Mouse (Mus musculus): ENCODE data around the gene Nthl1. TPM values are rescaled to one million over a fixed set of nuclear protein-coding genes. Genes with fewer than 3 reads are reported as not detected.

Gene Nthl1
- 7.3 and 7.5 TPM in 2 replicates for polyA plus RNA-seq (2012; rRNA removed)

DNA sequence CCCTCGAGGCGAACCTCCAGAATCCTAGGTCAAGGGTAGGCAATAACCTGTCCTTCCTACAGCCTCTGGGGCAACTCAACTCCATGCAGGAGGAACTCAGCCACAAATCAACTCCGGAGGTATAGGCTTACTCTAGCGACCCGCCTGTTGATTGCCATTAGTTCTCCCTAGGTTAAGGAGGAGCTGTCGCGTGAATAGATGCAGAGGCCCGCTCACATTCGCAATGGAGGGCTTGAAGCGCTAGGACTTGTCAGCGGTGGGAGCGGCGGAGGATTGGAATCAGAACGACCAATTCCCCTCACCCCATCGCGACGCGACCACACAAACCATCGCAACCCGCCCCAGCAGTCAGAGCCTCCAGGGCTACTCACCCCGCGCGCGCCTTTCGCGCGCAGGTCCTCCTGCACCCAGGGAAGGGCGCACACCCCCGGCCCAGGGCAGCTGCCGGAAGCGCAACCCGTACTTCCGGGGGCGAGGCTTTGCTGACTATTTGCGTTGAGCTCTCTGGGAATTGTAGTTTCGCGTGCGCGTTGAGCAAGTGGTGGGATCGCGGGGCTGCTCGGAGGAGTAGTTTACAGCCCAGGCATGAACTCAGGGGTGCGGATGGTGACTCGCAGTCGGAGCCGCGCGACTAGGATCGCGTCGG, at the start of gene Nthl1, which contains the start of gene Tsc2:
Gene Nthl1 (plus strand): TSS at position 514 of the 646 bp plus-strand sequence.
Gene Tsc2 (minus strand): TSS at position 464 of the 646 bp plus-strand sequence.
- DNase-seq (ENCODE audit: low read depth, low spot score): peak; percentile 66
- under 1% methylated on average over 51 of the region's 51 CpGs for WGBS

DNA sequence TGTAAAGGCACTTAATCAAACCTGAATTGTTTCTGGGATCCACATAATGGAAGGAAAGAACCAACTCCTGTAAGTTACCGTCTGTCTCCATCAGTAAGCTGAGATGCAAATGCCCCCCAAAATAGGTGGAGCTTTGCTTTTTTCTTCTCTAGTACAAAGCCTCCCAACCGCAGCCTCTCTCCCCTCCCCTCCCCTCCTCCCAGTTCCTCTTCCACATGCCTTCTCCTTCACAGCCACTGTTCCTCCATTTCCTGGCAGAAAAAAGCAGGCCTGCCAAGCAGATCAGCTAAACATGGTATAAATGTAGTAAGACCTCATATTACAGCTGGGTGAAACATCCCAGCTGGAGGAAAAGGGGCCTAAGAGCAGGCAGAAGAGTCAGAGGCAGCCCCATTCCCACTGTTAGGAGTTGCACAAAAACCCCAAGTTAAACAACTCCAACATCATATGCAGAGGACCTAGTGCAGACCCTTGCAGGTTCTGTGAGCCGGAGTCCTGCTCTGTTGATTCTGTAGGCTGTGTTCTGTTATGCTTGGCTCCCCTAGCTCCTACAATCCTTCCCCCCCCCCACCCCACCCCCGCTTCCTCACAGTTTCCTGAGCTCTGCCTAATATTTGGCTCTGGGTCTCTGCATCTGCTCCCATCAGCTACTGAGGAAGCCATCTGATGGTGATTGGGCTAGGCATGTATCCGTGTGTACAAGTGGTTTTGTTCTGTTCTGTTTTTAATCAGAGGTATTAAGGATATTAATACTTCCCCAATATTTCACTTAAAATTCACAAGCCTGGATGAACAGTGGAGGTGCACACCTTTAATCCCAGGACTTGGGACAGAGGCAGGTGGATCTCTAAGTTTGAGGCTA, 48.6 kb upstream of the Nthl1 start:
- DNase-seq (ENCODE audit: low read depth, low spot score): no peak
- 72% methylated on average over 5 of the region's 5 CpGs for WGBS

DNA sequence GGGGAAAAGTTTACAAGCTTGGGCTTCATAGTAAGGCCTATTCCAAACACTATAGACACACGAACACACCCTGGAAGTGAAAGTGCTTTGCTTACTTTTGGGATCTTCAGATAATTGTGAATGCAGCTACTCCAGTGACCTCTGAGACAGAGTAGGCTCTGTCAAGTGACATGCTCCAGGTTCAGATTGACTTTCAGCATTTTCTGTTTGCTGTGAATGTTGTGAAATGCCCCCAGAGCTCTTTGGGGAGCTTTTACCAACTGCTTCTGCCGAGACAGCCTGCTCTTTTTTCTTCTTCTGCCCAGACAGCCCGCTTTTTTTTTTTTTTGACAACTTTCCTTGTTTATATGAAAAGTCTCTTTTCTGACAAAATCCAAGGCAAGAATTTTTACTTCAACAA, 48.0 kb upstream of the Nthl1 start:
- 43% methylated on average over 3 of the region's 3 CpGs for WGBS
- DNase-seq (ENCODE audit: low read depth, low spot score): no peak

DNA sequence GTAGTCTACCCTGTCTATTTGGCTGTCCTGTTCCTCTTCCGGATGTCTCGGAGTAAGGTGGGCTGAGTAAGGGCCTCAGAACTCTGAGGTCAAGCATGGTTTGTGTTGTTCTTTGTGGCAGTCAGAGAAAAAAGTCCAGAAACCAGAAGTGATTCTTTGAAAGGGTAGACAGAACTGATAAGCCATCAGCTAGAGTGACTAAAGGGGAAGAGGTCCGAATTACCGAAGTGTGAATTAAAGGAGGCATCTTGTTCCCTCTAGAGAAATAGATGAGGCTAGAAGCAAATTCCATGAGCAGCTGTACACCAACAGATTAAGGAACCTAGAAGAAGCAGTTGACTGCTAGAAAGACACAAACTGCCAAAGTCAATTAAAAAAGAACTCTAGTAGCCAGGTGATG, 45.9 kb upstream of the Nthl1 start:
- 95% methylated on average over 4 of the region's 4 CpGs for WGBS

DNA sequence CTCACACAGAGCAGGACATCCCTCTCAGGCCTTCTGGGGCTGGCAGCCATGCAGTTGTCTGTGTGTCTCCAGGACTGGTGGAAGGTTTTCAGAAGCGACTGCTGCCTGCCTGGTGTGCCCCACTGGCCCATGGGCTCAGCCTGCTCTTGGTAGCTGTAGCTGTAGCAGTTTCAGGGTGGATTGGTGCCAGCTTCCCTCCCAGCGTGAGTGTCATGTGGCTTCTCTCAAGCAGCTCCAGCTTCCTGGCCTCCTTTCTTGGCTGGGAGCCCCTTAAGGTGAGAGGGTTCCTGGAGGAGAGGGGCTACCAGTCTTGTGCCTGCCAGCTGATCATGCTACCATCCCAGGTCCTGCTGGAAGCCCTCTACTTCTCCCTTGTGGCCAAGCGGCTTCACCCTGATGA, 41.5 kb upstream of the Nthl1 start:
- 78% methylated on average over 3 of the region's 3 CpGs for WGBS
- no peak for DNase-seq (ENCODE audit: low read depth, low spot score)

More for the DNA sequence above, 45.9 kb upstream of the Nthl1 start:
- no peak for DNase-seq (ENCODE audit: low read depth, low spot score)

DNA sequence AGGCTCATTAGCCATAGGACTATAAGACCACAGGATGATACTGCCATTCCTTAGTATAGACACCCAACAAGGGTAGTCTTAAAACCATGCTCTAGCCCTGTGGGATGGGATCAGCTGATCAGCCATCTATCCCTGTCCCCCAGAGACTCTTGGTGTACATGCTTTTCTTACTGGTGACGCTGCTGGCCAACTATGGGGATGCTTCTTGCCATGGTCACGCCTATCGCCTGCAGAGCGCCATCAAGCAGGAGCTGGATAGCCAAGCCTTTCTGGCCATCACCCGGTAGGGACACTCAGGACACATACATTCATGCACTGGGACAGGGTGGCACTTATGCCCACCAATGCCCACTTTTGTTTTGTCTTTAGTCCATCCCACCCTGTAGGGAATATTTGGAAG, 40.8 kb upstream of the Nthl1 start:
- WGBS: 97% methylated on average over 5 of the region's 5 CpGs

DNA sequence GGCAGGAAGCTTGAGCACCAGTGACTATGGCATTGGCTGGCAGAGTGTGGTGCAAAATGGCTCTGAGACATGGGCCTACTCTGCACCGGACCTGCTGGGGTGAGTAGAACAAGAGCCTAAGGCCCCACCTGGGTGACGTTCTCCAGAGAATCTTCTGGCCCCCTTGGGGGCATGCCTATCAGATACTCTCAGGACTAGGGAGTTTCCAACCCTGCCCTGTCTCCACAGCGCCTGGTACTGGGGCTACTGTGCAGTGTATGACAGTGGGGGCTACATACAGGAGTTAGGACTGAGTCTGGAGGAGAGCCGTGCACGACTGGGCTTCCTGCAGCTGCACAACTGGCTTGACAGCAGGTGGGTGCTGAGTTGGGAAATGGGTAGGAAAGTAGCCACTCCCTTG, 39.2 kb upstream of the Nthl1 start:
- 82% methylated on average over 5 of the region's 5 CpGs for WGBS
- no peak for DNase-seq (ENCODE audit: low read depth, low spot score)

More for the DNA sequence above, 40.8 kb upstream of the Nthl1 start:
- DNase-seq (ENCODE audit: low read depth, low spot score): no peak

DNA sequence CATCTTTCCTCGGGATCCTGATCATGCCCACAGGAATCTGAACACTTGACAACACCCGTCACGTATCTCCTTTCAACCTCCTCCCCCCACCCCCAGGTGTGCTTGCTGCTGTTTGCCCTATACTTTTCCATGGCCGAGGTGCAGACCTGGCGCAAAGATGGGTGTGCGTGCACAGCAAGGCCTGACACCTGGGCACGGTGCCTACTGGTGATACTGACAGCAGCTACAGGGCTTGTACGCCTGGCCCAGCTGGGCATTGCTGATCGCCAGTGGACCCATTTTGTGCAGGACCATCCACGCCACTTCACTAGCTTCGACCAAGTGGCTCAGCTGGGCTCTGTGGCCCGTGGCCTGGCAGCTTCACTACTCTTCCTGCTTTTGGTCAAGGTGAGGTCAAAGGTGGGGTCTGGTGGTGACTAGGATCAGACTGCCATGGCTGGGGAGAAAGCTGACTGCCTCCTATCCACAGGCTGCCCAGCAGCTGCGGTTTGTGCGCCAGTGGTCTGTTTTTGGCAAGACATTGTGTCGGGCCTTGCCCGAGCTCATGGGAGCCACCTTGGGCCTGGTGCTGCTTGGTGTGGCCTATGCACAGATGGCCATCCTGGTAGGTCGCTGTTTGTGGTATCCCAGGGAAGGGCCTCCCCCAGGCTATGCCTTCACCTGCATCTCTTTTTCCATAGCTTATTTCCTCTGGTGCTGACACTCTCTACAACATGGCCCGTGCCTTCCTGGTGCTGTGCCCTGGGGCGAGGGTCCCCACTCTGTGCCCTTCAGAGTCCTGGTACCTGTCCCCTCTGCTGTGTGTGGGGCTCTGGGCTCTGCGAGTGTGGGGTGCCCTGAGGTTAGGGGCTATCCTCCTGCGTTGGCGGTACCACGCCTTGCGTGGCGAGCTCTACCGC, 38.2 kb upstream of the Nthl1 start:
- 89% methylated on average over 26 of the region's 26 CpGs for WGBS
- no peak for DNase-seq (ENCODE audit: low read depth, low spot score)

DNA sequence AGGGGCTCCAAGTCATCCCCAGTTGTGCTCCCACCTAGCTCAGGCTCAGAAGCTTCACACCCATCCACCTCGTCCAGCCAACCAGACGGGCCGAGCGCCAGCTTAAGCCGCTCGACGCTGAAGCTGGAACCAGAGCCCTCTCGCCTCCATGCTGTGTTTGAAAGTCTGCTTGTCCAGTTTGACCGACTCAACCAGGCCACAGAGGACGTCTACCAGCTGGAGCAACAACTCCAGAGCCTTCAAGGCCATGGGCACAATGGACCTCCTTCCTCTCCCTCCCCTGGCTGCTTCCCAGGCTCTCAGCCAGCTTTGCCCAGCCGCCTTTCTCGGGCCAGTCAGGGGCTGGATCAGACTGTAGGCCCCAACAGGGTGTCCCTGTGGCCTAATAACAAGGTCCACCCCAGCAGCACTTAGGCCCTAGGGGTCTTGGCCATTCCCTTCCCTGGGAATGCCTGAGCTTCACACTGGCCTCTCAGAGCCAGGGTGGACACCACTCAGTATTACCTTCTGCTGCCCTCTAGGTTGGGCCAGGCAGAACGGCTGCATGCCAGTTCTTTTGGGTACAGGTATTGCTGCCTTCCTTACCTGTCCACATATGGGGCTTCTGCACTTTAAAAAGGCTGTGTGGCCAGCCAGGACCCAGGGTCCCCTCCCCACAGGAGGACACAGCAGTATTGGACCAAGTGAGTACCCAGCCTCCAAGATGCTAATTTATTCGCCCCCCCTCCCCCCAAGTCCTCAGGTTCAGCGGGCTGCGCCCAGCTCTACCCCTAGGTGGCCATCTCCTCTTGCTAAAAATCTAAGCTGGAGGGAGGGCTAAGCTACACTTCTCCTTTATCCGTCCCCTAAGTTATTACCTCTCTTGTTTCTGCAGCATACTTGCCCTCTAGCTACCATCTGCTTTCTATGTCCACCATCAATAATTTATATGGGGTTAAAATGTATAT, 37.1 kb upstream of the Nthl1 start:
- WGBS: 69% methylated on average over 17 of the region's 17 CpGs
- no peak for DNase-seq (ENCODE audit: low read depth, low spot score)

DNA sequence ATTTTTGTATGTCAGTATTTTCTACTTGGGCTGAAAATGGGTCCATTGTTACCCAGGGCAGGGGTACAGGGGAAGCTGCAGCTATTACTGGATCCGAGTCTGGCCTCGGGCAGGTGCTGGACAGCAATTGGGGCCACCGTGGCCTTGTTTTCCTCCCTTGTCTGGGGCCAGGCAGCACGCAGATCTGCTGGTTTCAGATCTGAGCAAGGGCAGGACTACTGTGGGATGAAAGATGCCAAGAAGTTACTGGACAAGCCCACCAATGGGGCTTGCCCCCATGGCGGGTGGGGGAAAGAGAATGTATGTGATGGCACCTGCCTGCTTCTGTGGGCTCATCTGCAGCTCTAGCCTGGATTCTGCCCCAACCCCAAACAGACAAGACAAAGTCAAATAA, 36.4 kb upstream of the Nthl1 start:
- no peak for DNase-seq (ENCODE audit: low read depth, low spot score)
- 71% methylated on average over 5 of the region's 5 CpGs for WGBS

DNA sequence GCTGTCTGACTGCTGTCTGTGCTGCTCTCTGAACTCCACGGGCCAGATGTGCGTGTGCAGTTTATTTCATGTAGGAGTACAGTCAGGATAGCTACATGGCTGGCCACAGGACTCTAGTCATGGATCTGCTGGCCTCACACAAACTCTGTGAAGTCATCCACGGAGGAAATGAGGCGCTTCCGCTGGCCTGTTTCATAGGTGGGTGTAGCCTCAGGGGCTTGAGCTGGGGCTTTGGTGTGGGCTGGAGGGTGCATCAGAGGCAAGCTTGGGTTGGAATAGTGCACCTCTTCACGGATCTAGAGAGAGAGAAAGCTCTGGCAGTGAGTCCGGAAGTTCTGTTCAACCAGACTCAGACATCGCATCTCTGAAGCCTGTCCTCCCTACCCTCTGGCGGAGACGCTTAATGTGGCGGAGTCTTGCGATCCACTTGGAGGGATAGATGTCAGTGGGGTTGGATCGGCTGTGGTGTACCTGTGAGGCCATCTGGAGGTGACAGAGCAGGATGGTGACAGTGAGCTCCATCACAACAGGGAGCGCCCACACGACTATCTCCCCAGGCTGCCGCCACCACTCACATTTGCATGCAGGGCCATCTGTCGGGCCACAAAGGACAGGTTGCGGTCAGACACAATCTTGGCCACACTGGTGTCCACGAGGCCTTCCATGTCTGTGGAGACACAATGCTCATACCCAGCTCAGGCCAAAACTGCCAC, 35.9 kb upstream of the Nthl1 start:
- 85% methylated on average over 19 of the region's 19 CpGs for WGBS
- DNase-seq (ENCODE audit: low read depth, low spot score): no peak

DNA sequence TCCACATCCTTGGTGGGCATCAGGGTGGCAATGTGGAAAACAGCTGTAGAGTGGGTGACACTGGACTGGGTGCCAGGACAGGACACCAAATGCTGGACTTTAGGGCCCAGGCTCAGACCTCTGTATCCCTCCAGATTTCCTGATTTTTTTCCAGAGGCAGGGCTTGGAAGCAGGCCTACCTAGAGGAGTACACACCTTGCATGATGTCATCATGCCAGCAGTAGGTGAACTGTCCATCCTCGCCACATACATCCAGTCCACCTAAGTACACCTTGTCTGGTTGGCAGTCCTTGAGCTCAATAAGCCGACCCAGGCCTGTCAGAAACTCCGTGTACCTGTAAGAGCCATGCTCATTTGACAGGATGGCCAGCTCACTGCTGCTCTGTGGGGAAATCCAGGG, 34.5 kb upstream of the Nthl1 start:
- no peak for DNase-seq (ENCODE audit: low read depth, low spot score)
- WGBS: 83% methylated on average over 3 of the region's 3 CpGs

DNA sequence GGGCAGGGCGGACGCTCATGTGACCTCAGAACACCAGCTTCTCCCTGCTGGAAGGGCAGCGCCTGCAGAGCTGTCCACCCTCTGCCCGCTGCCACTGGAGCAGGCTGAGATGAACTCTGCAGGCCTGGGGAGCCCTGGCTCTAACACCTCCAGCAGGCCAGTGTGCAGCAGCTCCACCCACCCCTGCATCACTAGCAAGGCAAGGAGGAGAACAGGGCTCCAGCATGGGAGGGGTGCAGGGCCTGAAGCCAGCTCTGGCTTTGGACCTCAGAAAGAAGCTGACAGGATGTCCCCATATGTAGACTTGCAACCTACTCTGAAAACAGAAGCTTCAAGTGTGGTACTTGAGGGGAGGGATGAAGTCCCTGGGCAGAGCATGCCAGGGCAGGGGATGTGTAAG, 32.0 kb upstream of the Nthl1 start:
- WGBS: 90% methylated on average over 4 of the region's 4 CpGs
- no peak for DNase-seq (ENCODE audit: low read depth, low spot score)

DNA sequence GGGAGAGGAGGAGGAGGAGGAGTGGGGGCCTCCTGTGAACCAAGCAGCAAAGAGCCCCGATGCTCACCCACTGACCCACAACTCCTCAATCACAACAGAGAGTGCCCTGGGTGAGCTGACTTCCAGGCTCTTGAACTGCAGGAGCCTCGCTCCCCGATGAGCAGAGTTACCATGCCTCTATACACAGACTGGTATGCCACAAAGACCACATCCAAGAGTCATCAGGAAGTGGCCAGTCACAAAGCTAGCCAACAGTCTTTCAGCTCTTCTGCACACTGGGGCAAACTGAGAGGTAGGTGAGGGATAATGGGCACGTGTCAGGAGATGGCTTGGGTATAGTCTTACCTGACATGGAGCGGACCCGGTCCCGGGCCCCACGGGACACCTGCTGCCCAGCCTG, 28.5 kb upstream of the Nthl1 start:
- WGBS: 89% methylated on average over 8 of the region's 8 CpGs
- DNase-seq (ENCODE audit: low read depth, low spot score): no peak

DNA sequence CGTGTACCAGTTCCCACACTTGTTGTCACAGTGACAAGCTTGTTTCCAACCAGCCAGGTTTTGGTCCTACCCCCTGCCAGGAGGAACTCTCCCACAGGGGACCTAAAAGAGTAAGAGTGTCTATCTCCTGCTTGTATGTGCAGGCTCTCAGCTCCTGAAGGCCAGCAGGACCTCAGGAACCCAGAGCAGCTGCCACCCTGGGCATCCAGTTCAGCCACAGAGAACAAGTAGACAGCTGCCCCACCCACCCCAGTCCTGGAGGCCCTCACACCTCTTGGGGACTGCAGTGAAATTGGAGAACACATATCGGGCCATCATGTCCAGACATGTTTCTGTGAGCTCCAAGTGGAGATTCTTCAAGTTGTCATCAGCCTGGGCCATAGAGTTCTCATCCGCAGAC, 27.9 kb upstream of the Nthl1 start:
- no peak for DNase-seq (ENCODE audit: low read depth, low spot score)
- WGBS: 92% methylated on average over 3 of the region's 3 CpGs

DNA sequence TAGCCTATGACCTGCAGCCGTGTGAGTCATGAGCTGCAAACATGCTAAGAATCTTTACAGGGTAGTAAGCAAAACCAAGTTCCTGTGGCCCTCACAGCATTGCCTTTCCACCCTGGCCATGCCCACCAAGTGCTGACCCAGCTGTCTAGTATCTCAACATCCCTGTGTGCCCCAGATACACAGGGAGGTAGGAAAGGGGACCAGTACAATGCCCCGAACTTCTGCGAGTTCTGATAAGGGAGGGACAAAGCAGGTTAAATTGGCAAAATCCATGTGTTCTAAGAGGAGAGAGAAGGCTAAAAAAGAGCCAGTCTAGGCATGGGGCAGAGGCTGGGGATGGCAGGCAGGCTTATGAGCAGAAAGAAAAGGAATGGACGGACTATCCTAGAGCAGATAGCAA, 24.1 kb upstream of the Nthl1 start:
- no peak for DNase-seq (ENCODE audit: low read depth, low spot score)
- WGBS: 87% methylated on average over 4 of the region's 4 CpGs

DNA sequence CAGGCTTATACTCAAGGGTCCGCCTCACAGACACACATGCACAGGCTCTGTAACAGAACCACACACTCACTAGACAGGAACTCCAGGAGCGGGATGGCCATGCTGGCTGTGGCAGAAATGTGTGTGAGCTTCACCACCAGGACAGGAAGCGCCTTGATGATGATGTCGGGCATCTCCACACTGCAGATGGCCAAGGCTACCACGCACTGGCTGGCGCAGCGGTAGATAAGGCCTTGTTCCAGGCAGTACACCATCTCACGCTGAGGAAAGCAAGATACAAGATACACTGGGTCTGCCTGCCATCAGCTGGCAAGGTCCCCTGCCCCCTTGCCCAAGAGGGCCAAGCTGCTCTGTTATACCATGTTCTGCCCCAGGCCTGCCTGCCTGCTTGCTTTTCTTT, 23.6 kb upstream of the Nthl1 start:
- 93% methylated on average over 8 of the region's 8 CpGs for WGBS
- DNase-seq (ENCODE audit: low read depth, low spot score): no peak

DNA sequence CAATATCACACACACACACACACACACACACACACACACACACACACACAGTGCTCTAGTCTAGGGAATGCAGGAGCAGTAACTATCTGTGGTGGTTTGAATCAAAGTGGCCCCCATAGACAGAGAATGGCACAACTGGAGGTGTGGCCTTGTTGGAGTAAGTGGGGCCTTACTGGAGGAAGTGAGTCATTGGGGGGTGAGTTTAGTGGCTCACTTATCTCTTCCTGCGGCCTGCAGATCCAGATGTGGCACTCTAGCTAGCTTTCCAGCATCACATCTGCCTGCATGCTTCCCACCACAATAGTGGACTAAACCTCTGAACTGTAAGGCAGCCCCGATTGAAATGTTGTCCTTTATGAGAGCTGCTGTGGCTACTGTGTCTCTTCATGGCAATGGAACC, 21.8 kb upstream of the Nthl1 start:
- DNase-seq (ENCODE audit: low read depth, low spot score): no peak
- WGBS: 60% methylated on average over 2 of the region's 2 CpGs

Data from large intestine, adult 2 months (tissue).